Mouse (Mus musculus): ENCODE measurements at regions not wholly inside any gene's neighbourhood (a gene's known extent, or its start where the extent isn't known, plus 50 kb on each side); places are given as distances from the start of the nearest gene placed in this dataset.

DNA sequence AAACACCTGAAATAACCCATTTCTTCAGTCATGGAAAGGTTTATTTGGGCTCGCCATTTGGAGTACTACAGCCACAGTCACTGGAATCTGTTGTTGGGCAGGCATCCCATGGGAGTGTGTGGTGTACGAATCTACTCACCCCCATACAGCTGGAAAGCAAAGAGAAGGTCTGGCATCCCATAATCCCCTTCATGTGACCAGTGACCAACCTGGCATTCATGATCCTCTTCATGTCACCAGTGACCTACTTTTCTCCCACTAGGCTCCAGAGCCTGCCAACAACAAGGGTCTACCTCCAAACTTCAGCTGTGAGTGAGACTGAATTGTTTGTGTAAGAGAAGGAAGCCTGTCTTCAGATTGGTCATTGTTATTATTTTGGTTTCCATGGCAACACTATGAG lies 409.0 kb downstream of the Prdm2 start:
- Histone ChIP-seq H3K27ac (ENCODE audit: insufficient read depth, low read depth, low read length) (no peak overlapping the region), H3K4me1 (ENCODE audit: control insufficient read depth, insufficient read depth, low read length) (no peaks in the 10 kb centered on the region), H3K4me3 (ENCODE audit: insufficient read depth, low read length) (no peak overlapping the region)
- TF ChIP-seq CTCF (IDR thresholded peaks at IDR 0.05; ENCODE audit: low read depth, low read length) (no peak), POLR2A (IDR thresholded peaks at IDR 0.05; ENCODE audit: borderline replicate concordance, low read depth, low read length) (no peak)

DNA sequence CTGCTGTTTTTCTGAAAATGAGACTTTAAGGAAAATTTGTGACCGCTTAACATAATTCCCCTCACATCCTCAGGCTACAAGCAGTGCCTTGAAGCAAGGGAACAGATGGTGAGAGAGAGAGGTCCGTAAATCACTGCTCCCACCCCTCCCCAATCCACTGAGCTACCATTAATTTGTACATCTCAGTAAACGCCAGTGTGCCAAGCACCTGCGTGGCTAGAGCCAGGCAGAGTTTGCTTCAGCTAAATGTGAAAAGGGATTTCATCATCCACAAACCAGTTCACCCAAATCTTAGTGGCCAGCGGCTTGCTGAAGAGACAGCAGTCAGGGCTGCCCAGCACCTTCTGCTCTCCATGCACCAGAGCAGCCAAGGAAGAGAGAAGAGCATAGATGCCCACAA lies 413.5 kb downstream of the Prdm2 start:
- TF ChIP-seq POLR2A (IDR thresholded peaks at IDR 0.05; ENCODE audit: borderline replicate concordance, low read depth, low read length) (no peak), CTCF (IDR thresholded peaks at IDR 0.05; ENCODE audit: low read depth, low read length) (no peak)
- H3K27ac ChIP-seq (ENCODE audit: insufficient read depth, low read depth, low read length) = no peak overlapping the region
- no peaks in the 10 kb centered on the region for H3K4me1 ChIP-seq (ENCODE audit: control insufficient read depth, insufficient read depth, low read length)
- no peak overlapping the region for H3K4me3 ChIP-seq (ENCODE audit: insufficient read depth, low read length)

DNA sequence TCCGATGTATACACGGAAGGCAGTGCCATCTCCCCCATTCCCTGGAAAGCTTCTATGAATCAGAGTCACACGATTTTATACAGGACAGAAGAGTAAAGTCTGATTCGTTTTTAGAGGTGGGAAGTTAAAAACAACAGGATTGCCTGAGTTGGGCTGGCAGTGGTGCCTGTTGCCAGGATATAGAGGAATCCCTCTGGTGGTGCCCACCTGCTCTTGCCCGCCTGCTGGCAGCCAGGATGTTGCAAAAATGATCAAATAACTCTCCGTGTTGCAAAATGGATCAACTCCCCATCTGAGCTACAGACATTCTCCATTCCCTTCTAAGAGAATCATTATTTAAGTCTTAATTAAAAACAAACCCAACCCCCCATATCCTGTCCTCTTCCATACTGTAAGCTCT lies 414.0 kb downstream of the Prdm2 start:
- no peaks in the 10 kb centered on the region for H3K4me1 ChIP-seq (ENCODE audit: control insufficient read depth, insufficient read depth, low read length)
- TF ChIP-seq POLR2A (IDR thresholded peaks at IDR 0.05; ENCODE audit: borderline replicate concordance, low read depth, low read length) (no peak), CTCF (IDR thresholded peaks at IDR 0.05; ENCODE audit: low read depth, low read length) (no peak)
- no peak overlapping the region for H3K4me3 ChIP-seq (ENCODE audit: insufficient read depth, low read length)
- H3K27ac ChIP-seq (ENCODE audit: insufficient read depth, low read depth, low read length) = no peak overlapping the region

DNA sequence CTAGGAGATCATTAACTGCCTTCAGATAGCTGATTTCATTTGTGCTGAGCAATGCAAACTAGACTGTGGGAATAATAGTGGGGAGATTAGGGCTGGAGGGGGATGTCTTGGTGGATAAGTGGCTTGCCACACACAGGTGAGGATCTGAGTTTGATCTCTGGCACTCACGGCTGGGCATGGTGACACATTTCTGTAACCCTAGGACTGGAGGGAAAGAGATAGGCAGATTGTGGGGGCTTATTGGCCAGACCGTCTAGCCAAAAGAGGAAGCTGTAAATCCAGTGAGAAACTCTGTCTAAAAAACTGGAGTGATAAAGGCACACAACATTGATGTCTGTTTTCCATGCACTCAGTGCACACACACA lies 420.2 kb downstream of the Prdm2 start:
- Histone ChIP-seq H3K4me3 (ENCODE audit: insufficient read depth, low read length) (no peak overlapping the region), H3K27ac (ENCODE audit: insufficient read depth, low read depth, low read length) (no peak overlapping the region), H3K4me1 (ENCODE audit: control insufficient read depth, insufficient read depth, low read length) (no peaks in the 10 kb centered on the region)
- TF ChIP-seq POLR2A (IDR thresholded peaks at IDR 0.05; ENCODE audit: borderline replicate concordance, low read depth, low read length) (no peak), CTCF (IDR thresholded peaks at IDR 0.05; ENCODE audit: low read depth, low read length) (no peak)

DNA sequence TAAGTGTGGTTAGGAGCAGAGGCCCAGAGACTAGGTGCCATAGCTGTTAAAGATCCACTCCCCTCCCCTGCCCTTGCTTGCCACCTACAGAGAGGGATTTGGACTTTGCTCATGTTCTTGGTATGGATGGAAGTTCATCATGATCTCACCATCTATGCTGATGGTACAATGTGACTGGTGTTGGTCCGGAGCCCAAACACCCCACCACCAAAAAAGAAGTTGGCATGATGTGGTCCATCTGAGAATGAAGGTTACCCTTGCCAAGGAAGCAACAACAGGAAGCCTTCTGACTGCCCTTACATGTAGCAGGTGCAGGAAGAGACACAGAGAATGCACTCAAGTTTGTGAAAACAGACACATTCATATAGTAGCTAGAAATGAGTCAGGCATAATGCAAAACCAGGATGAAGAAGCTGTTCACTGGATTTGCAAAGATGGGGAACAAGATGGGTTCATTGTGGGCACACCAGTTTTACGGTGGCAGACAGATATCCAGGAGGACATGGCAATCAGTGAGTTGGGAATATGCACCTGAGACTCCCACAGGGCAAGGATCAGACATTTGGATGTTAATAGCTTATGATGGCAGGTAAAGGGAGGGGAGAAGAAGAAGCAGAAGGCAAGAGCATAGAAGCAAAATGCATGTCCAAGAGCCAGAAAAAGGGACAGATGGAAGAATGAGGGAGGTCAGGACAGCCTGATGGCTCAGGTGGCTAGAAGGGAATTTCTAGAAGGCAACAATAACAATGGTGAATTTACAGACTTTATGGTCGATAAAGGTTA lies 420.8 kb downstream of the Prdm2 start:
- TF ChIP-seq POLR2A (IDR thresholded peaks at IDR 0.05; ENCODE audit: borderline replicate concordance, low read depth, low read length) (no peak), CTCF (IDR thresholded peaks at IDR 0.05; ENCODE audit: low read depth, low read length) (no peak)
- Histone ChIP-seq H3K27ac (ENCODE audit: insufficient read depth, low read depth, low read length) (no peak overlapping the region), H3K4me3 (ENCODE audit: insufficient read depth, low read length) (no peak overlapping the region), H3K4me1 (ENCODE audit: control insufficient read depth, insufficient read depth, low read length) (no peaks in the 10 kb centered on the region)

DNA sequence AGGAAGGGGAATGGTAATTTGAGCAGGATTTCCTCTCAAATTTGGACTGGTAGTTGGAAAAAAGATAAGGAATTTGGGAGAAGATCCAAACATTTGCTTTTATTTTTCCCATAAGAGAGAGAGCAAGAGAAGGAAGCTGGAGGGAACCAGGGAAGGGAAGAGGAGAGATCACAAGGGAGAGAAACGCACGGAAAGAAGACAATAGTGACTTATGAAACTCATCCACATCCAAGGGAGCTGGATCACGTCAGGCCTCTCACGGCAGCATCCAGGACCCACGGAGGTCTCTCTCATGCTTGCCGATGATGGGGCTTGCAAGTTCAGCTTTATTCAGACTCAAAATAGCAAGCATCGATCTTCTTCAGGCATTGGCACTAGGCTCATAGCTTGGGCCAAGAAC lies 423.7 kb downstream of the Prdm2 start:
- TF ChIP-seq CTCF (IDR thresholded peaks at IDR 0.05; ENCODE audit: low read depth, low read length) (no peak), POLR2A (IDR thresholded peaks at IDR 0.05; ENCODE audit: borderline replicate concordance, low read depth, low read length) (no peak)
- Histone ChIP-seq H3K4me1 (ENCODE audit: control insufficient read depth, insufficient read depth, low read length) (no peaks in the 10 kb centered on the region), H3K27ac (ENCODE audit: insufficient read depth, low read depth, low read length) (no peak overlapping the region), H3K4me3 (ENCODE audit: insufficient read depth, low read length) (no peak overlapping the region)

DNA sequence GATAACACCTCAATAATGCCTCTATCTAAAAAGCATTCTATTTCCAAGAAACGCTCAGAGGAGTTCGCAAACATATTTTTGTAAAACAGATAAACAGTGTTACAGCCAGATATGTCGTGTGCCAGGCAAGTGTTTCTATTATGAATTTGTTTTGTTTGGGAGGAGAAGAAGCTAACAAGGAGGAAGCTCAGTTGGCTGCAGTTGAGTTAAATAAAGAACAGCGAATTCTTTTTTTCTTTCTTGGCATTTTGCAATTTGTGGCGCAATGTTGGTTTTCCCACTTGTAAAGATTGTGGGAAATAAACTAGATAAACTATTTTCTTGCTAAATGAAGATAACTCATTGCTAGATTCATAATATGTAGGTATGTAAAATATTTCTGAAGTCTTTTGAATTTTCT lies 427.4 kb downstream of the Prdm2 start:
- no peak overlapping the region for H3K27ac ChIP-seq (ENCODE audit: insufficient read depth, low read depth, low read length)
- H3K4me3 ChIP-seq (ENCODE audit: insufficient read depth, low read length) = no peak overlapping the region
- TF ChIP-seq POLR2A (IDR thresholded peaks at IDR 0.05; ENCODE audit: borderline replicate concordance, low read depth, low read length) (no peak), CTCF (IDR thresholded peaks at IDR 0.05; ENCODE audit: low read depth, low read length) (no peak)
- no peaks in the 10 kb centered on the region for H3K4me1 ChIP-seq (ENCODE audit: control insufficient read depth, insufficient read depth, low read length)

DNA sequence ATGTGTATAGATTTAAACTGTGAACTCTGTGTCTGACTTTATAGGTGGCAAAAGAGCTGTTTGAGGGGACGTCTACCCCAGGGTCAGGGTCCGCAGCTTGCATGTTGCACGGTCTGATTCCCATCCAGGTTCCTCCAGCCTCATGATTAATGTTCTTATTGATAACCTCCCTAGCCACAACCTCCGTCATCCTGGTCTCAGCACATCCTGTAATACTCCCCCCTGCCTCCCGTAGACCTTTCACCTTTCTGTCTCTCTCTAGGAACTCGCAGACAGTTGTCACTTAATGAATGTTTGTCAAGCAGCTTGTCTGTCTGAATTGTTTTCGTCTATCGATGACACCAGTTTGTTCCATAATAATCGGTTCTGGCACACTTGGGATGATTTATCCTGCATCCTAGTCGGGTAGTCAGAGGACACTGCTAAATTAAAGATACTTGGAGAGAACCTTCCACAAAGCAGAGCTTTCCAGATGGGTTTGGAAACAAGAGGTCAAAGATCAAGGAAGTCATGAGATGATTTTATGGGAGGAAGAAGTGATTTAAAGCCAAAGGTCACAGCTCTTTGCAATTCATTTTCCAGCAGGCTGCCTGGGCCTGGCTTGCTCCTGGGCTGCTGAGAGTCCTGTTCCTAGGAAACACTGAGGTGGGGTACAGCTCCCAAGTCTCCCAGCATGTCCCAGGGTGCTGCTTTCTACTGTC lies 435.9 kb downstream of the Prdm2 start:
- TF ChIP-seq CTCF (IDR thresholded peaks at IDR 0.05; ENCODE audit: low read depth, low read length) = no peak
- TF ChIP-seq POLR2A (IDR thresholded peaks at IDR 0.05; ENCODE audit: borderline replicate concordance, low read depth, low read length) = no peak
- no peak overlapping the region for H3K27ac ChIP-seq (ENCODE audit: insufficient read depth, low read depth, low read length)
- H3K4me1 ChIP-seq (ENCODE audit: control insufficient read depth, insufficient read depth, low read length) = no peaks in the 10 kb centered on the region
- no peak overlapping the region for H3K4me3 ChIP-seq (ENCODE audit: insufficient read depth, low read length)

DNA sequence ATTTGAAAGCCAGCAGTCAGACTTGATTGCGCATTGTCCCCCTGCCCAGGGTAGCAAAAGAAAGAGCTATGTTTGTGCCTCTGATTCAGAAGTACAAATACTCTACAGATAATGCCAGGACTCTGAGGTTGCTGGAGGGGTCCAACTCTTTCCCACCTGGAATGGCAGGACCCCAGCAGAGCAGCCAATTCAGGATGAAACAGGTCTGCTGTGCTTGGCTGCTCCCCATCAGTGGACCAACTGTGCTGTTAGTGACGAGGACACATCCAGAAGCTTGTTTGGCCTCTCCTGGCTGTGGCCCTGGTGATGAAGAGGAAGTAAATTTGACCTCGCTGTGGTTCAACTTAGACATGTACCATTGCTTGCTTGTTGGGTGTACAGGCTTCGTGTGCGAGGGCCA lies 437.8 kb downstream of the Prdm2 start:
- H3K27ac ChIP-seq (ENCODE audit: insufficient read depth, low read depth, low read length) = no peak overlapping the region
- no peak overlapping the region for H3K4me3 ChIP-seq (ENCODE audit: insufficient read depth, low read length)
- H3K4me1 ChIP-seq (ENCODE audit: control insufficient read depth, insufficient read depth, low read length) = no peaks in the 10 kb centered on the region
- no peak for TF ChIP-seq POLR2A (IDR thresholded peaks at IDR 0.05; ENCODE audit: borderline replicate concordance, low read depth, low read length)
- TF ChIP-seq CTCF (IDR thresholded peaks at IDR 0.05; ENCODE audit: low read depth, low read length) = no peak

DNA sequence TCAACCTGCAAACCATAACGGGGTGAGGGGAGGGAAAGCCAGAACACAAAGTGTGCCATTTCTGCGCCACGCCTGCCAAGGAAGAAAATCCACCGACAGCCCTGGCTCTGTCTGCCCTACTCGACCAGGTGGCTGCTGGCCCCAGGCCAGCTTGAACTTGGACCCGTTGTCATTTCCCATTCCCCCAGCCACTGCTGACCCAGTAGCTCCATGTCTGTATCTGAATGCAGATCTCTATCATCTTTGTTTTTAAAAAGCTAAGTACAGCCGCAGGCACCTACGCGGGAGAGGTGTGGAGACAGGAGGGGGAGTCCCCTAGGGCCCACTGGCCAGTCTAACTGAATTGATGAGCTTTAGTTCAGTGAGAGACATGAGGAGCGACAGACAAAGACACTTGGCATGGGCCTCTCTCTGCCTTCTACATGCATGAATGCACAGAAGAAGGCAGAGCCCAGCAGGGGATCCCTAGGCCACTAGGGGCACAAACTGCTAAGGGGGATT lies 439.1 kb downstream of the Prdm2 start:
- TF ChIP-seq CTCF (IDR thresholded peaks at IDR 0.05; ENCODE audit: low read depth, low read length) (no peak), POLR2A (IDR thresholded peaks at IDR 0.05; ENCODE audit: borderline replicate concordance, low read depth, low read length) (no peak)
- Histone ChIP-seq H3K4me1 (ENCODE audit: control insufficient read depth, insufficient read depth, low read length) (no peaks in the 10 kb centered on the region), H3K27ac (ENCODE audit: insufficient read depth, low read depth, low read length) (no peak overlapping the region), H3K4me3 (ENCODE audit: insufficient read depth, low read length) (no peak overlapping the region)
